Mouse (Mus musculus): ENCODE results near the gene C3.

C3 gene

DNA sequence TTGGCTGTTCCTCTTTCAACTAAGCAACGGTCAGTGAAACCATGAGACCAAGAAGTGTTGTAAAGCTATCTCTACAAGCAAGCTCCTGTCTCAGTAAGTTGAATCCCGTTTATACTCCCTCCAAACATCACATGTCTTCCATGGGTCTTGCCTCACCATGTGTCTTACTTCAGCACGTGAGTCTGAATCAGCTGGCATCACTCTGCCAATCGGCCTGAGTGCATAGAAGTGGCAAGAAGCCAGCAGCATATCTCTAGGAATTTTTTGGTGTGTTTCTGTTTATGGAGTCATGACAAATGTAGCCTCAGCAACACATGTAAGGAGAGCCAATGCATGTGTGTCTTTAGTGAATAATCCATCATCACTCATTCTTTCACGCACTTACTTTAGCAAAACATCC is 55.6 kb downstream of the C3 start:
- in situ Hi-C loops (cut with MboI, MseI): no loop called here

DNA sequence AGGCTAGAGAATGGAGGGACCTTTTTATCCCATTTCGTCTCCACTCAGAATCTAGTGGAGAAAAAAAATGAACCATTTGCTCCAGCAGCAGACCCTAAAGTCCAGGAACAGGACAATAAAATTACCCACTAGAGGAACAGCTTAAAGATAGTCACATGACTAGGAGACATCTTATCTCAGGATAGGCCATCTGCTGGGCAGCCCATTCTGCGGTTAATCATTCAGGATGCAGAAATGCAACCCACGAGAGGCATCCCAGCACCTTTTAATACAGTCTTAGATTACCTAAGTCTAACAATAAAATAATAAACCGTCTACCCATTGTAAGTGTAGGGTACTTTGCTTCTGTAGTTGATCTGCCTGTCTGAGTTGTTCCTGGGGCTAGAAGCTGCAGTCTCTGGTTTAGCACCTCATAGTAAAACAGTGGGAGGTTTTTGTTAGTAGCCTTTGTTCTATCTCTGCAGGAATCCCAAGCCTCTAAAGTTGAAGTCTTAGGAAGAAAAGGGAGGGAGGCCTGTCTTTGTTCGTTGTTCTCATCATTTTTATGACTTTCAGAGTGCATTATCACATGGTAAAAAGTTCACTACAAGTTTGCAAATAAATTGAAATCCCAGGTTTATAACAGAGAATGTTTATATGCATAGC is 57.2 kb downstream of the C3 start:
- in situ Hi-C loops (cut with MboI, MseI): no loop called here

DNA sequence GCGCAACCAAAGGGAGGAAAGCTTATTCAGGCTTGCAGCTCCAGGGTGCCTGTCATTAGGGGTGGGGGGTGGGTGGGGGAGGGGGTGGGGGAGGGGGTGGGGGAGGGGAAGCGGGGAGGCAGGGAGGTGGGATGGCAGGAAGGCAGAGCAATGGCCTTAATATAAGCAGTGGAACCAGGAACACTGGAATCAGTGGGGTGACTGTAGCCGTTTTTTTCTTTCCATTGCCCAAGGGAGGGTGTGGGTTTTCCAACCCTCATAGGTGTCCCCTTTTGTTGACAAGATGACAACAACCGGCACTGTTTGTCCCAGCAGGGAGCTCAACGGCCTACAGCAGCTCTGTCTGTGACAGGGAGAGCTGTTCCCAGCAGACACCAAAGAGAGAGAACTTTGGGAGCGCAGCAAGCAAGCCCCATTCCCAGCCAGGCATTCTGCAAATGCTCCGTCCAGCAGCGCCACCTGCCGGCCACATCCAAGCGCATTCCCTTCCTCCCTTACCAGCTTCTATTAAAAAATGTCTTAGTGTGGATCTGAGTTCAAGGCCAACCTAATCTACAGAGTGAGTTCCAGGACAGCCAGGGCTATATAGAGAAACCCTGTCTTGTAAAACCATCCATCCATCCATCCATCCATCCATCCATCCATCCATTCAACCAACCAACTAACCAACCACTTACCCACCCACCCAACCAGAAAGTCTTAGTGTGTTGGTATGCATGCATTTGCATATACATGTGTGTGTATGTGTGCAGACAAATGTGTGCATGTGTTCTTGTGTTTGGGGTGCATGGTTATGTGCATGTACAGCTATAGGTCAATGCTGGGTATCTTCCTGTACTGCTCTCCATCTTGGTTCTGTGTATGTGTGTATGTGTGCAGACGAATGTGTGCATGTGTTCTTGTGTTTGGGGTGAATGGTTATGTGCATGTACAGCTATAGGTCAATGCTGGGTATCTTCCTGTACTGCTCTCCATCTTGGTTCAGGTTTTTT is 60.8 kb downstream of the C3 start:
- in situ Hi-C loops (cut with MboI, MseI): loop anchor here (5.0 kb wide), 1 partner anchor 65 kb away; no protein-coding TSS in a partner anchor

Data from T-helper 1 cell (primary cell).